Mouse (Mus musculus) cerebellum, adult 2 months (tissue): ENCODE data around the gene Sar1b. TPM values are rescaled to one million over a fixed set of nuclear protein-coding genes. Genes with fewer than 3 reads are reported as not detected.
"Not testable (repeated sequence)": the region's sequence is repeated elsewhere in the genome, so short reads cannot be mapped to it uniquely, and the experiment has no call there.

Experiments
- DNase-seq, 2 experiments: peaks; one replicate each; pipeline ENCODE4 v3.0.0; 2021
- H3K27ac ChIP-seq: fragments of 200-500 bp; 2 replicates; pipeline ENCODE4 v1.5.1; 2012; ENCODE audit warnings: low read length, control low read depth, inconsistent platforms; ENCODE audit not compliant: insufficient read depth
- H3K27me3 ChIP-seq: fragments of 200-500 bp; 2 replicates; pipeline ENCODE4 v1.6.1; 2012; ENCODE audit warnings: inconsistent platforms, mild to moderate bottlenecking, low read length, moderate library complexity; ENCODE audit not compliant: control insufficient read depth, insufficient read depth
- H3K4me1 ChIP-seq: fragments of 200-500 bp; 2 replicates; pipeline ENCODE4 v1.6.1; 2011; ENCODE audit warnings: low read length; ENCODE audit not compliant: control insufficient read depth, insufficient read depth
- H3K4me3 ChIP-seq: fragments of 200-500 bp; replicated peaks from 2 replicates; pipeline ENCODE3; 2011; ENCODE audit warnings: mild to moderate bottlenecking, low read depth, low read length, control low read depth; ENCODE audit not compliant: insufficient read depth
- CTCF ChIP-seq: fragments of 200-500 bp; IDR thresholded peaks from 2 replicates; pipeline ENCODE4 v1.5.1; 2011; ENCODE audit warnings: low read depth, mild to moderate bottlenecking, control low read depth, low read length, moderate library complexity, borderline replicate concordance; ENCODE audit not compliant: insufficient read depth
- POLR2A ChIP-seq: fragments of 200-500 bp; IDR thresholded peaks from 2 replicates; pipeline ENCODE4 v1.6.1; 2011; ENCODE audit warnings: low read length, control low read depth, borderline replicate concordance; ENCODE audit not compliant: insufficient read depth
- WGBS: fragments of 180-500 bp; shearing (Covaris S2); methylation state at CpG from one replicate; pipeline ENCODE4 v1.1.7; 2018; 5-methylcytosine and 5-hydroxymethylcytosine counted together
- polyA plus RNA-seq: library from polyadenylated mRNA; depleted of rRNA; stranded (reverse); fragments of >200 nt; gene quantifications from 2 replicates; pipeline ENCODE4 v1.2.3, GENCODE M21; 2012; rRNA removed

Gene Sar1b
- polyA plus RNA-seq = 93.3 and 95.1 TPM in 2 replicates

DNA sequence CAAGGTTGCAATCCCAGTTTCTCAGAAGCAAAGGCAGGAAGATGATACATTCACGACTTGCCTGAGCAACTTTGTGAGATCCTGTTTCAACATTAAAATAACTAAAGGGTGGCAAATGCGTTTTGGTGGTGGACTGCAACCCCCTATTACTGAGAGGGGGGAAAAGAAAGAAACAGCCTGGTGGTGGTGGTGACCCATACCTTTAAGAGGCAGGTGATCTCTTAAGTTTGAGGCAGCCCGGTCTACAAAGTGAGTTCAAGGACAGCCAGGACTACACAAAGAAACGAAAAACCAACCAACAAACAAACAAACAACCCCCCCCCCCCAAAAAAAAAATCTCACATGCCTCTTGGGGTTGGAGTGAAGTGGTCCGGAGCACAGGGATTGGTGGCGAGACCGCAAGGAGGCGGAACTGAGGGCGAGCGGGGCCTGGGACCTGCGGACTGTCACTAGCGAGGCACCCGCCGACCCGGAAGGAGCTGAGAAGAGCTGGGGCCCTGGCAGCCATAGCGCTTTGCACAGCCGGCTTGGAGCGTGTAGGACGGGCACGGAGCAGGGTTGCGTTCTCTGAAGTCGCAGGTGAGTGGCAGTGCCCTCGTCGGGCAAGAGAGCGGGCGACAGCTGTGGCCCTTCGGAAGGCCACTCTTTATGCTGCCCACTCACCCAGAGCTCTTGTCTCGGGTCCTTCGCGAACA lies at the start of gene Sar1b, which contains the start of gene Sec24a:
Gene Sar1b (plus strand): TSS at position 475 of the 695 bp plus-strand sequence.
Gene Sec24a (minus strand): TSS at position 422 of the 695 bp plus-strand sequence.
- no peaks in the 10 kb centered on the region for H3K4me1 ChIP-seq
- peak within 1 kb of the TSS; percentile 41; the same call in 1 of the 2 replicates for H3K27ac ChIP-seq
- H3K4me3 ChIP-seq = peak within 1 kb of the TSS; percentile 72
- TF ChIP-seq POLR2A (peak; percentile 84), CTCF (no peak)
- DNase-seq = peak; percentile 83 to 88
- H3K27me3 ChIP-seq = no peaks in the 10 kb centered on the region
- WGBS = 2% methylated on average over 30 of the region's 30 CpGs

GRCm38 (mm10) chr11:51721066-51721465 lies 42.4 kb upstream of the Sar1b start:
- Histone ChIP-seq H3K27me3 (no peaks in the 10 kb centered on the region), H3K4me3 (no peak overlapping the region), H3K4me1 (no peaks in the 10 kb centered on the region), H3K27ac (no peak overlapping the region)
- TF ChIP-seq POLR2A (no peak), CTCF (no peak)
- 96% methylated on average over 11 of the region's 11 CpGs for WGBS
- no peak for DNase-seq

DNA sequence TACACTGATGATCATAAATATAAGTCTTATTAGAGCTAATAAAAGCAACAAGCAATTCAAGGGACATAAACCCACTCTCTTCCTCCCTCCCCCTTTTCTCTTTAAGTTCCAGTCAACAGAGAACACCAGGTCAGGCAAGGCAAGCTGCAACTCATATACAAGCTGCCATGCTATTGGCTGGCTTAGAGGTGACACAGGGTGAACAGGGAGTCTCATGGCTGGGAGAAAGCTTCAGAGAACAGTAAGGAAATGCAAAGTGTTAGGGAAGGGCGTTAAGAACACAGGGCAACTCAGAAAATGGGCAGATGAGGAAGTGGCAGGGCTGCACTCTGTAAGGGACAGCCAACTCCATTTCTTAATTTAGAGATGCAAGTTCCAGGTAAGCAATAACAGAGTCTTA lies 30.6 kb upstream of the Sar1b start:
- H3K27me3 ChIP-seq = no peaks in the 10 kb centered on the region; the same call in 1 of the 2 replicates
- no peak overlapping the region for H3K4me3 ChIP-seq
- DNase-seq = no peak
- H3K4me1 ChIP-seq = no peaks in the 10 kb centered on the region
- 83% methylated on average over 1 of the region's 1 CpGs for WGBS
- H3K27ac ChIP-seq = no peak overlapping the region
- no peak for TF ChIP-seq POLR2A
- no peak for TF ChIP-seq CTCF

DNA sequence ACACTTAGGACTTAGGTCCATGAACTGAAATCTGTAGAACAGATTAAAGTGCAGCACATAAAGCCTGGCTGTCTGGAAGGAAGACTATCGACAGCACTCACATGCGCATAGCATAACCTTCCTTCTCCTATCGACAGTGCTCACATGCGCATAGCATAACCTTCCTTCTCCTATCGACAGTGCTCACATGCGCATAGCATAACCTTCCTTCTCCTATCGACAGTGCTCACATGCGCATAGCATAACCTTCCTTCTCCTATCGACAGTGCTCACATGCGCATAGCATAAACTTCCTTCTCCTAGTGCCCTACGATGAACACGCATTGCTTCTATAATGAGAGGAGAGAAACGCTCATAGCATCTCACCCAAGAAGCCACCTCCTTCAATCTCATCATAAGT lies 29.3 kb upstream of the Sar1b start:
- H3K4me1 ChIP-seq, H3K4me3 ChIP-seq, H3K27ac ChIP-seq, DNase-seq, H3K27me3 ChIP-seq: not testable (repeated sequence)
- 96% methylated on average over 13 of the region's 13 CpGs for WGBS

DNA sequence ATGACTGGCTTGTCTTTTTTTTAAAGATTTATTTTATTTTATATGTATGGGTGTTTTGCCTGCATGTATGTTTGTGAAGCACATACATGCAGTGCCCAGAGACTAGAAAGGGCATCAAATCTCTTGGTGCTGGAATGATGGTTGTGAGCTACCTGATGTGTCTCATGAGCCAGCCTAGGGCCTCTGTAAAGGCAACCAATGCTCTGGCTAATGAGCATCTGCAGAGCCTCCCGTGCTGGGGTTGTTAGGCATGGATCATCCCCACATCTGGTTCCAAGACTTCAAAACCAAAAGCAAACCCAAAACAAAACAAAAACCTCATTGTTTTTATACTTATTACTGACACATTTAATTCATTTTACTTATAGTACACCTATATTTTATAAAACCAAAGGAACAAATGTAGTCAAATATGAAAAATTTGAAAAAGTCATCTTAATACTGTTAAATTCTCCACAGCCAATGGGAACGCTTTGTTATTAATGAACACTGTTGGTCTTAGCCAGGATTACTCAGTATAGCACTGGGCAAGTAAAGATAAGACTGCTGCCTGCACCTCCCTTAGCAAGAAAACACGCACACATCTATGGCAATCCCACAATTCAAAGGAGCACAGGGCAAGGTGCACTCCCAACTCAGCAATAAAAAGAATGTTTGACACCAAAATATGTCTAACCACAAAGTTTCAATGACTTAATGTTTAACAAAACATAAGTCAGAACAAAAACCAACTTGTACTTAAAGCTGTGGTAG lies 24.7 kb upstream of the Sar1b start:
- Histone ChIP-seq H3K27ac (no peak overlapping the region), H3K27me3 (no peaks in the 10 kb centered on the region), H3K4me3 (no peak overlapping the region), H3K4me1 (no peaks in the 10 kb centered on the region)
- DNase-seq = no peak
- TF ChIP-seq CTCF (no peak), POLR2A (no peak)
- WGBS = 90% methylated on average over 3 of the region's 3 CpGs

DNA sequence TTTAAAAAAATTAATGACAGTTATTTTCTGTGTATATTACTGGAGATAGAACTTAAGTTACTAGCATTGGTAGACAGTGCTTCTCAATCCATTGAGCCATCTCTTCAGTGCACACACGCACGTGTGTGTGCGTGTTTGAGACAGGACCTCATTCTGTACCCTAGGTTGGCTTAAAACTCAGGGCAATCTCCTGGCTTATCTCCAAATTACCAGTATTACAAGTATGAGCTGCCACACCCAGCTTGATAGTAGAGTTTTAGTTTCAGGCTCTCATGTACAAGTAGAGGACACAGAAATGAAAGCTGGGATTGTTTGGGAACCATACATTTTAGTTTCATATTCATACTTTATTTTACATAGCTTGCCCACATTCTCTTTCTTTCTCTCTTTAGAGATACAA lies 22.8 kb upstream of the Sar1b start:
- 93% methylated on average over 3 of the region's 3 CpGs for WGBS
- TF ChIP-seq POLR2A (no peak), CTCF (no peak)
- no peak overlapping the region for H3K4me3 ChIP-seq
- H3K4me1 ChIP-seq = no peaks in the 10 kb centered on the region
- H3K27ac ChIP-seq = no peak overlapping the region
- H3K27me3 ChIP-seq = no peaks in the 10 kb centered on the region
- DNase-seq = no peak

- Histone ChIP-seq H3K27me3 (no peaks in the 10 kb centered on the region), H3K4me1 (no peaks in the 10 kb centered on the region), H3K4me3 (no peak overlapping the region), H3K27ac (no peak overlapping the region)
- TF ChIP-seq CTCF (no peak), POLR2A (no peak)
- DNase-seq = no peak
- 84% methylated on average over 1 of the region's 1 CpGs for WGBS
Observed at GRCm38 (mm10) chr11:51746096-51746495, 17.4 kb upstream of the Sar1b start.

GRCm38 (mm10) chr11:51751623-51752225 lies 11.8 kb upstream of the Sar1b start:
- H3K27ac ChIP-seq, DNase-seq, H3K4me3 ChIP-seq, H3K4me1 ChIP-seq, H3K27me3 ChIP-seq: not testable (repeated sequence)
- WGBS = 60% methylated on average over 6 of the region's 6 CpGs
